In the genomic region with DNA sequence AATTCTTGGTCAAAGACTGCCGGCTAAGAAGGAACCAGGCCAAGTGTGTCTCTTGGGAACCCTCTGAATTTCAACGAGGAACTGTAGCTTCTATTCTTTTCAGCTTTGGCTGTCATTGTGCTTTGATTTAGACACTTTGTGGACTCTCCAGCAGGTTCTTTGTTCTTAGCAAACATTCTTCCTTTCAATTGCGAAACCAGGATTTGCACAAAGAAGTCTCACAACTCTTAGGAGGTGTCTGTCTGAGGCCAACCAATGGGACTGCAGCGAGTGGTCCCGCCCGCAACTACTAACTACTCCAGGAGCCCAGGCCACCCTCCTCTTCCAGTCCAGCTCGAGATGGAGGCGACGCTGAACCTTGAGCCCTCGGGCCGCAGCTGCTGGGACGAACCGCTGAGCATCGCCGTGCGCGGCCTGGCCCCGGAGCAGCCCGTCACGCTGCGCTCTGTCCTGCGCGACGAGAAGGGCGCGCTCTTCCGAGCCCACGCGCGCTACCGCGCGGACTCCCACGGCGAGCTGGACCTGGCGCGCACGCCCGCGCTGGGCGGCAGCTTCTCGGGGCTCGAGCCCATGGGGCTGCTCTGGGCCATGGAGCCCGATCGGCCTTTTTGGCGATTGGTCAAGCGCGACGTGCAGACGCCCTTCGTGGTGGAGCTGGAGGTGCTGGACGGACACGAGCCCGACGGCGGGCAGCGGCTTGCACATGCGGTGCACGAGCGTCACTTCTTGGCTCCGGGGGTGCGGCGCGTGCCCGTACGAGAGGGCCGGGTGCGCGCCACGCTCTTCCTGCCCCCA, we compare ENCODE assay signal across 7 mouse cellular contexts. TPM values are rescaled to one million over a fixed set of nuclear protein-coding genes. Genes with fewer than 3 reads are reported as not detected.
A peak's percentile ranks its signal among the peaks of the same experiment; 100 is the strongest.
DNase-seq lines count a peak whose midpoint lies in the region; ATAC-seq and TF ChIP-seq lines count a peak whose summit lies in the region.
"Not testable (repeated sequence)": the region's sequence is repeated elsewhere in the genome, so short reads cannot be mapped to it uniquely, and the experiment has no call there.

A gene (plus strand): TSS at position 320 of the 795 bp plus-strand sequence.

- H3K9me3 ChIP-seq in heart, embryonic 11.5 days (replicated peaks; ENCODE audit: control insufficient read depth, low read length); kidney, embryonic 14.5 days (ENCODE audit: control insufficient read depth, low read length); limb, embryonic 13.5 days; midbrain, embryonic 12.5 days: not testable (repeated sequence)

- ATAC-seq in heart, embryonic 11.5 days (replicated peaks; ENCODE audit: insufficient number of reproducible peaks, low FRiP score, low TSS enrichment), result peak; percentile 65; the same call in 1 of the 2 replicates
- peak; percentile 93 for ATAC-seq in kidney, embryonic 14.5 days (ENCODE audit: low FRiP score, low TSS enrichment)
- ATAC-seq in limb, embryonic 13.5 days (ENCODE audit: low FRiP score, low read depth), result peak; percentile 95
- peak; percentile 93 for ATAC-seq in midbrain, embryonic 12.5 days (ENCODE audit: low FRiP score, low read depth)

- H3K27me3 ChIP-seq in heart, embryonic 11.5 days (ENCODE audit: control insufficient read depth, insufficient read depth, low read length); kidney, embryonic 14.5 days (ENCODE audit: control insufficient read depth, insufficient read depth, low read length); limb, embryonic 13.5 days; midbrain, embryonic 12.5 days; small intestine, adult 2 months (ENCODE audit: control insufficient read depth, insufficient read depth, low read length): not testable (repeated sequence)

- not testable (repeated sequence) for H3K36me3 ChIP-seq in heart, embryonic 11.5 days (ENCODE audit: control insufficient read depth, insufficient read depth, low read length); kidney, embryonic 14.5 days (ENCODE audit: control insufficient read depth, insufficient read depth, low read length); limb, embryonic 13.5 days; midbrain, embryonic 12.5 days; small intestine, adult 2 months (ENCODE audit: control insufficient read depth, insufficient read depth, low read length)

- H3K4me1 ChIP-seq in heart, embryonic 11.5 days (ENCODE audit: control insufficient read depth, insufficient read depth, low read length); kidney, embryonic 14.5 days (ENCODE audit: control insufficient read depth, insufficient read depth, low read length); small intestine, adult 2 months (ENCODE audit: control insufficient read depth, insufficient read depth, insufficient read length, low read length): not testable (repeated sequence)
- H3K4me1 ChIP-seq in limb, embryonic 13.5 days, result peaks cover 30% of the 10 kb centered on the region
- H3K4me1 ChIP-seq in midbrain, embryonic 12.5 days, result peaks cover 28% of the 10 kb centered on the region

- 2% methylated on average over 53 of the region's 70 CpGs for WGBS in heart, embryonic 11.5 days (ENCODE audit: insufficient replicate concordance)
- 2% methylated on average over 54 of the region's 70 CpGs for WGBS in kidney, embryonic 14.5 days
- 1% methylated on average over 50 of the region's 70 CpGs for WGBS in limb, embryonic 13.5 days
- WGBS in midbrain, embryonic 12.5 days, result 1% methylated on average over 66 of the region's 70 CpGs
- WGBS in small intestine, adult 2 months, result under 1% methylated on average over 67 of the region's 70 CpGs

- H3K9ac ChIP-seq in heart, embryonic 11.5 days (ENCODE audit: low read depth, low read length), result peak within 1 kb of the TSS; percentile 69
- peak within 1 kb of the TSS; percentile 55; the same call in 1 of the 2 replicates for H3K9ac ChIP-seq in kidney, embryonic 14.5 days (ENCODE audit: low read depth, low read length)
- H3K9ac ChIP-seq in limb, embryonic 13.5 days, result peak within 1 kb of the TSS; percentile 69
- peak within 1 kb of the TSS; percentile 46 for H3K9ac ChIP-seq in midbrain, embryonic 12.5 days (replicated peaks)

- TF ChIP-seq CTCF in small intestine, adult 2 months (IDR thresholded peaks at IDR 0.05; ENCODE audit: extremely low read depth, insufficient read length, insufficient replicate concordance, low read depth, low read length), result not testable (repeated sequence)

- H3K4me2 ChIP-seq in heart, embryonic 11.5 days, result peak within 1 kb of the TSS; percentile 64
- peak within 1 kb of the TSS; percentile 51 for H3K4me2 ChIP-seq in kidney, embryonic 14.5 days (replicated peaks; ENCODE audit: low read depth, low read length)
- H3K4me2 ChIP-seq in limb, embryonic 13.5 days (replicated peaks), result peak within 1 kb of the TSS; percentile 63
- H3K4me2 ChIP-seq in midbrain, embryonic 12.5 days (replicated peaks), result peak within 1 kb of the TSS; percentile 55

- peak within 1 kb of the TSS; percentile 46 for H3K4me3 ChIP-seq in heart, embryonic 11.5 days (ENCODE audit: low read depth, low read length)
- H3K4me3 ChIP-seq in kidney, embryonic 14.5 days (ENCODE audit: low read length), result peak within 1 kb of the TSS; percentile 43
- peak within 1 kb of the TSS; percentile 51 for H3K4me3 ChIP-seq in limb, embryonic 13.5 days
- peak within 1 kb of the TSS; percentile 48 for H3K4me3 ChIP-seq in midbrain, embryonic 12.5 days
- peak within 1 kb of the TSS; percentile 64 for H3K4me3 ChIP-seq in small intestine, adult 2 months (ENCODE audit: low read depth, low read length)

- peak; percentile 79 for DNase-seq in brain, adult 2 months (ENCODE audit: low read depth, low spot score)
- peak; percentile 97 for DNase-seq in fat pad, adult 2 months (ENCODE audit: extremely low read depth, low read depth, low spot score)

- not testable (repeated sequence) for TF ChIP-seq POLR2A in small intestine, adult 2 months (IDR thresholded peaks at IDR 0.05; ENCODE audit: low read depth, low read length)

- 0 out of 2 replicates have a peak within 1 kb of the TSS, but pooled peaks have one; percentile 50 for H3K27ac ChIP-seq in heart, embryonic 11.5 days (ENCODE audit: low read depth, low read length)
- H3K27ac ChIP-seq in kidney, embryonic 14.5 days (ENCODE audit: low read depth, low read length); small intestine, adult 2 months (ENCODE audit: insufficient read depth, low read depth, low read length): not testable (repeated sequence)
- peak within 1 kb of the TSS; percentile 44; the same call in 1 of the 2 replicates for H3K27ac ChIP-seq in limb, embryonic 13.5 days
- peak within 1 kb of the TSS; percentile 66 for H3K27ac ChIP-seq in midbrain, embryonic 12.5 days (replicated peaks)

RNA-seq across cellular contexts. Expression of the gene that starts here (rescaled TPM):
- 19.3 and 20.7 TPM in 2 replicates for polyA plus RNA-seq in heart, embryonic 11.5 days (2014; fragmentation: Nextera tagmentation; extraction: Ambion mirVana)
- polyA plus RNA-seq in kidney, embryonic 14.5 days (2014; fragmentation: Nextera tagmentation; extraction: Ambion mirVana), result 48.9 and 55.2 TPM in 2 replicates
- 33.7 and 38.6 TPM in 2 replicates for polyA plus RNA-seq in limb, embryonic 13.5 days (2015; fragmentation: Nextera tagmentation; extraction: Ambion mirVana)
- polyA plus RNA-seq in midbrain, embryonic 12.5 days (2016; fragmentation: Nextera tagmentation; extraction: Ambion mirVana), result 44.3 and 50.8 TPM in 2 replicates
- polyA plus RNA-seq in small intestine, adult 2 months (2012; rRNA removed), result 2.7 and 2.9 TPM in 2 replicates
